Mouse (Mus musculus): ENCODE data around the gene F3.
"Not testable (repeated sequence)": the region's sequence is repeated elsewhere in the genome, so short reads cannot be mapped to it uniquely, and the experiment has no call there.

F3 gene

GRCm38 (mm10) chr3:121738742-121739342, 15.5 kb downstream of the F3 start:
- DNase-seq (ENCODE audit: low read depth, low spot score), result no peak

- DNase-seq (ENCODE audit: low read depth, low spot score), result no peak
Measured at GRCm38 (mm10) chr3:121739489-121740213, 16.3 kb downstream of the F3 start.

GRCm38 (mm10) chr3:121741186-121741848, 18.0 kb downstream of the F3 start:
- DNase-seq (ENCODE audit: low read depth, low spot score), result not testable (repeated sequence)

- not testable (repeated sequence) for DNase-seq (ENCODE audit: low read depth, low spot score)
Measured at GRCm38 (mm10) chr3:121754319-121755090, 31.2 kb downstream of the F3 start.

GRCm38 (mm10) chr3:121755152-121755551, 31.8 kb downstream of the F3 start:
- DNase-seq (ENCODE audit: low read depth, low spot score), result no peak

- no peak for DNase-seq (ENCODE audit: low read depth, low spot score)
Measured at GRCm38 (mm10) chr3:121758373-121758772, 35.0 kb downstream of the F3 start.

- DNase-seq (ENCODE audit: low read depth, low spot score), result no peak
Measured at GRCm38 (mm10) chr3:121762056-121762852, 38.9 kb downstream of the F3 start.

- DNase-seq (ENCODE audit: low read depth, low spot score), result no peak
Measured at GRCm38 (mm10) chr3:121766048-121766447, 42.7 kb downstream of the F3 start.

GRCm38 (mm10) chr3:121766818-121767217, 43.5 kb downstream of the F3 start:
- no peak for DNase-seq (ENCODE audit: low read depth, low spot score)

- DNase-seq (ENCODE audit: low read depth, low spot score), result no peak
Measured at GRCm38 (mm10) chr3:121768770-121769169, 45.4 kb downstream of the F3 start.

- not testable (repeated sequence) for DNase-seq (ENCODE audit: low read depth, low spot score)
Measured at GRCm38 (mm10) chr3:121773336-121773735, 50.0 kb downstream of the F3 start.

GRCm38 (mm10) chr3:121777943-121778342, 54.6 kb downstream of the F3 start:
- peak; percentile 39 for DNase-seq (ENCODE audit: low read depth, low spot score)

GRCm38 (mm10) chr3:121783020-121783419, 59.7 kb downstream of the F3 start:
- DNase-seq (ENCODE audit: low read depth, low spot score), result no peak

Data from embryo, embryonic 11.5 days (tissue).